Mouse (Mus musculus): ENCODE measurements around the gene Lrig1. TPM values are rescaled to one million over a fixed set of nuclear protein-coding genes. Genes with fewer than 3 reads are reported as not detected.

Gene Lrig1
- polyA plus RNA-seq, 1 experiment from 2014 or later, result 15.2 TPM

GRCm38 (mm10) chr6:94661321-94661720, 38.6 kb downstream of the Lrig1 start:
- 75% methylated on average over 8 of the region's 8 CpGs for WGBS
- no peak for ATAC-seq (ENCODE audit: low FRiP score, low TSS enrichment)
- Histone ChIP-seq H3K36me3 (ENCODE audit: control insufficient read depth, insufficient read depth, low read length) (peaks cover 4% of the 10 kb centered on the region), H3K27me3 (ENCODE audit: control insufficient read depth, insufficient read depth, low read length) (no peaks in the 10 kb centered on the region), H3K4me1 (replicated peaks; ENCODE audit: control insufficient read depth, insufficient read depth) (no peaks in the 10 kb centered on the region; the same call in 1 of the 2 replicates), H3K4me3 (ENCODE audit: low read depth, low read length) (no peak overlapping the region), H3K9me3 (ENCODE audit: control insufficient read depth, low read length) (no peaks in the 10 kb centered on the region), H3K9ac (ENCODE audit: low read length) (no peak overlapping the region), H3K4me2 (replicated peaks; ENCODE audit: low read depth) (no peak overlapping the region), H3K27ac (replicated peaks) (no peak overlapping the region)
- DNase-seq (ENCODE audit: low spot score), result no peak
- TF ChIP-seq CTCF (IDR thresholded peaks at IDR 0.05; ENCODE audit: low read depth) (no peak), EP300 (optimal IDR thresholded peaks at IDR 0.05) (no peak)

- ATAC-seq (ENCODE audit: low FRiP score, low TSS enrichment), result no peak
- WGBS, result 52% methylated on average over 4 of the region's 4 CpGs
- H3K27ac ChIP-seq (replicated peaks), result no peak overlapping the region
Observed at GRCm38 (mm10) chr6:94659886-94660333, 40.0 kb downstream of the Lrig1 start.

GRCm38 (mm10) chr6:94658136-94658480, 41.9 kb downstream of the Lrig1 start:
- 27% methylated on average over 6 of the region's 6 CpGs for WGBS
- H3K36me3 ChIP-seq (ENCODE audit: control insufficient read depth, insufficient read depth, low read length), result peaks cover 7% of the 10 kb centered on the region
- TF ChIP-seq CTCF (IDR thresholded peaks at IDR 0.05; ENCODE audit: low read depth), result no peak
- TF ChIP-seq EP300 (optimal IDR thresholded peaks at IDR 0.05), result no peak
- no peaks in the 10 kb centered on the region for H3K9me3 ChIP-seq (ENCODE audit: control insufficient read depth, low read length)
- DNase-seq (ENCODE audit: low spot score), result no peak
- H3K27me3 ChIP-seq (ENCODE audit: control insufficient read depth, insufficient read depth, low read length), result no peaks in the 10 kb centered on the region
- no peaks in the 10 kb centered on the region for H3K4me1 ChIP-seq (replicated peaks; ENCODE audit: control insufficient read depth, insufficient read depth)
- no peak overlapping the region for H3K4me3 ChIP-seq (ENCODE audit: low read depth, low read length)
- H3K27ac ChIP-seq (replicated peaks), result no peak overlapping the region
- ATAC-seq (ENCODE audit: low FRiP score, low TSS enrichment), result no peak
- H3K4me2 ChIP-seq (replicated peaks; ENCODE audit: low read depth), result no peak overlapping the region
- no peak overlapping the region for H3K9ac ChIP-seq (ENCODE audit: low read length)

More at GRCm38 (mm10) chr6:94659886-94660333, 40.0 kb downstream of the Lrig1 start:
- no peak overlapping the region for H3K4me3 ChIP-seq (ENCODE audit: low read depth, low read length)
- no peaks in the 10 kb centered on the region for H3K9me3 ChIP-seq (ENCODE audit: control insufficient read depth, low read length)
- DNase-seq (ENCODE audit: low spot score), result no peak
- peaks cover 7% of the 10 kb centered on the region for H3K36me3 ChIP-seq (ENCODE audit: control insufficient read depth, insufficient read depth, low read length)
- TF ChIP-seq CTCF (IDR thresholded peaks at IDR 0.05; ENCODE audit: low read depth) (no peak), EP300 (optimal IDR thresholded peaks at IDR 0.05) (no peak)
- no peak overlapping the region for H3K4me2 ChIP-seq (replicated peaks; ENCODE audit: low read depth)
- no peaks in the 10 kb centered on the region for H3K27me3 ChIP-seq (ENCODE audit: control insufficient read depth, insufficient read depth, low read length)
- no peaks in the 10 kb centered on the region for H3K4me1 ChIP-seq (replicated peaks; ENCODE audit: control insufficient read depth, insufficient read depth)
- no peak overlapping the region for H3K9ac ChIP-seq (ENCODE audit: low read length)

GRCm38 (mm10) chr6:94657204-94658135, 42.5 kb downstream of the Lrig1 start:
- no peak for TF ChIP-seq EP300 (optimal IDR thresholded peaks at IDR 0.05)
- DNase-seq (ENCODE audit: low spot score) (no peak), ATAC-seq (ENCODE audit: low FRiP score, low TSS enrichment) (no peak)
- 0 out of 2 replicates have a peak overlapping the region, but pooled peaks have one; percentile 24 for H3K27ac ChIP-seq (replicated peaks)
- no peak overlapping the region for H3K4me3 ChIP-seq (ENCODE audit: low read depth, low read length)
- 0 out of 2 replicates have a peak, but pooled peaks cover 3% of the 10 kb centered on the region for H3K4me1 ChIP-seq (replicated peaks; ENCODE audit: control insufficient read depth, insufficient read depth)
- no peaks in the 10 kb centered on the region for H3K27me3 ChIP-seq (ENCODE audit: control insufficient read depth, insufficient read depth, low read length)
- peaks cover 7% of the 10 kb centered on the region for H3K36me3 ChIP-seq (ENCODE audit: control insufficient read depth, insufficient read depth, low read length)
- H3K9ac ChIP-seq (ENCODE audit: low read length), result no peak overlapping the region
- no peaks in the 10 kb centered on the region for H3K9me3 ChIP-seq (ENCODE audit: control insufficient read depth, low read length)
- WGBS, result 56% methylated on average over 12 of the region's 12 CpGs
- H3K4me2 ChIP-seq (replicated peaks; ENCODE audit: low read depth), result no peak overlapping the region

GRCm38 (mm10) chr6:94655818-94656478, 44.0 kb downstream of the Lrig1 start:
- no peaks in the 10 kb centered on the region for H3K27me3 ChIP-seq (ENCODE audit: control insufficient read depth, insufficient read depth, low read length)
- WGBS, result 57% methylated on average over 5 of the region's 5 CpGs
- DNase-seq (ENCODE audit: low spot score), result no peak

More at GRCm38 (mm10) chr6:94655818-94656478, 44.0 kb downstream of the Lrig1 start:
- H3K9ac ChIP-seq (ENCODE audit: low read length), result no peak overlapping the region
- H3K4me2 ChIP-seq (replicated peaks; ENCODE audit: low read depth), result no peak overlapping the region
- ATAC-seq (ENCODE audit: low FRiP score, low TSS enrichment), result no peak
- no peak overlapping the region for H3K27ac ChIP-seq (replicated peaks)
- no peak overlapping the region for H3K4me3 ChIP-seq (ENCODE audit: low read depth, low read length)
- TF ChIP-seq EP300 (optimal IDR thresholded peaks at IDR 0.05) (no peak), CTCF (IDR thresholded peaks at IDR 0.05; ENCODE audit: low read depth) (no peak)
- 0 out of 2 replicates have a peak, but pooled peaks cover 3% of the 10 kb centered on the region for H3K4me1 ChIP-seq (replicated peaks; ENCODE audit: control insufficient read depth, insufficient read depth)
- H3K36me3 ChIP-seq (ENCODE audit: control insufficient read depth, insufficient read depth, low read length), result peaks cover 11% of the 10 kb centered on the region
- no peaks in the 10 kb centered on the region for H3K9me3 ChIP-seq (ENCODE audit: control insufficient read depth, low read length)
